Mouse (Mus musculus): ENCODE measurements at regions not wholly inside any gene's neighbourhood (a gene's known extent, or its start where the extent isn't known, plus 50 kb on each side); places are given as distances from the start of the nearest gene placed in this dataset.

GRCm38 (mm10) chr3:156465601-156466000 lies 96.0 kb upstream of the Negr1 start:
- Histone ChIP-seq H3K79me2 (replicated peaks; ENCODE audit: control insufficient read depth, extremely low read depth, insufficient read depth, poor library complexity, severe bottlenecking) (no peaks in the 10 kb centered on the region), H3K4me1 (ENCODE audit: control insufficient read depth in 1 of 2, insufficient read depth in 2 of 2) (peaks cover 0 to 5% of the 10 kb centered on the region in 2 experiments; a peak in 1 of 4 replicates), H3K4me3 (replicated peaks in 1 of 3; ENCODE audit: low read depth in 2 of 3, low read length in 2 of 3, poor library complexity in 1 of 3) (no peak overlapping the region), H3K36me3 (replicated peaks in 1 of 2; ENCODE audit: control insufficient read depth in 1 of 2, insufficient read depth in 1 of 2, low read length in 1 of 2) (no peaks in the 10 kb centered on the region), H3K27ac (ENCODE audit: insufficient read depth, low read depth) (no peak overlapping the region), H3K9ac (ENCODE audit: insufficient read depth, low read depth) (no peak overlapping the region), H3K27me3 (replicated peaks) (no peaks in the 10 kb centered on the region), H3K9me3 (replicated peaks; ENCODE audit: low read length) (peaks cover 26% of the 10 kb centered on the region), H3K4me2 (ENCODE audit: insufficient read depth, low read depth, poor library complexity, severe bottlenecking) (no peak overlapping the region)
- in situ Hi-C loops (cut with MboI; ENCODE audit: low pct_ligation_motif_present, low pct_unique_long_range_greater_than_20kb, low sequenced_read_pairs) (no loop called here), dilution Hi-C loops (cut with MboI; ENCODE audit: extremely low pct_ligation_motif_present, extremely low pct_unique_long_range_greater_than_20kb, low sequenced_read_pairs) (no loop called here)
- TF ChIP-seq GABPA (IDR thresholded peaks at IDR 0.05; ENCODE audit: insufficient replicate concordance, low read depth, low read length) (no peak), EP300 (IDR thresholded peaks at IDR 0.05; ENCODE audit: low read length) (no peak), SIN3A (IDR thresholded peaks at IDR 0.05; ENCODE audit: low read length) (no peak)
- DNase-seq (ENCODE audit: extremely low read depth): no peak

DNA sequence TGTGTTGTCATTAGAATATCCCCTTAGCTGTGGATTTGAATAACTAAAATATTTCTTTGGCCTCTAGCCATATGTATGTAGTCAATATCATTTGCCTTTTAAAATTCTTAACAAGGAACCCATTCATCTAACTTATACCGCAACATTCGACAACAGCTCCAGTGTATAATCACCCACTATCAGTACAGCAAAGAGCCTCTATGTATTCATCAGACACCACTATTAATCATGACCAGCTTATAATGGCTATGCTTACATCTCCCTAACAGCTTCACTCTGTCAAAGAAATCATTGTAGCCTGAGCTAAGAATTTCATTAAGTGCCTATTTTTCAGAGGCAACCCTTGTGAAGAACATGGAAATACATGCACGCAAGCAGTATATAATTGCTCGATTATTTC lies 88.9 kb upstream of the Negr1 start:
- no peak overlapping the region for H3K9ac ChIP-seq (ENCODE audit: insufficient read depth, low read depth)
- DNase-seq (ENCODE audit: extremely low read depth): no peak
- H3K79me2 ChIP-seq (replicated peaks; ENCODE audit: control insufficient read depth, extremely low read depth, insufficient read depth, poor library complexity, severe bottlenecking): no peaks in the 10 kb centered on the region
- peaks cover 19% of the 10 kb centered on the region for H3K9me3 ChIP-seq (replicated peaks; ENCODE audit: low read length)
- H3K27ac ChIP-seq (ENCODE audit: insufficient read depth, low read depth): no peak overlapping the region
- no peaks in the 10 kb centered on the region for H3K4me1 ChIP-seq (ENCODE audit: control insufficient read depth in 1 of 2, insufficient read depth in 2 of 2)
- H3K36me3 ChIP-seq (replicated peaks in 1 of 2; ENCODE audit: control insufficient read depth in 1 of 2, insufficient read depth in 1 of 2, low read length in 1 of 2): no peaks in the 10 kb centered on the region
- H3K27me3 ChIP-seq (replicated peaks): no peaks in the 10 kb centered on the region
- no peak overlapping the region for H3K4me3 ChIP-seq (replicated peaks in 1 of 3; ENCODE audit: low read depth in 2 of 3, low read length in 2 of 3, poor library complexity in 1 of 3)
- H3K4me2 ChIP-seq (ENCODE audit: insufficient read depth, low read depth, poor library complexity, severe bottlenecking): no peak overlapping the region
- in situ Hi-C loops (cut with MboI; ENCODE audit: low pct_ligation_motif_present, low pct_unique_long_range_greater_than_20kb, low sequenced_read_pairs) (no loop called here), dilution Hi-C loops (cut with MboI; ENCODE audit: extremely low pct_ligation_motif_present, extremely low pct_unique_long_range_greater_than_20kb, low sequenced_read_pairs) (no loop called here)
- TF ChIP-seq JUND (conservative IDR thresholded peaks at IDR 0.05; ENCODE audit: low read depth, low read length) (no peak), IRF4 (IDR thresholded peaks at IDR 0.05; ENCODE audit: low read depth, low read length) (no peak), ZKSCAN1 (IDR thresholded peaks at IDR 0.05; ENCODE audit: borderline replicate concordance, low read depth, low read length) (no peak), MEF2A (IDR thresholded peaks at IDR 0.05; ENCODE audit: borderline replicate concordance, low read depth, low read length) (no peak), POLR2A (IDR thresholded peaks at IDR 0.05; ENCODE audit: low read depth, low read length) (no peak), POLR2AphosphoS2 (IDR thresholded peaks at IDR 0.05; ENCODE audit: low read depth, low read length) (no peak), KAT2A (IDR thresholded peaks at IDR 0.05; ENCODE audit: insufficient replicate concordance, low read length) (no peak), NELFE (IDR thresholded peaks at IDR 0.05; ENCODE audit: low read depth, low read length) (no peak), USF1 (IDR thresholded peaks at IDR 0.05; ENCODE audit: low read depth, low read length) (no peak), ELF1 (IDR thresholded peaks at IDR 0.05; ENCODE audit: low read depth, low read length) (no peak), RCOR1 (conservative IDR thresholded peaks at IDR 0.05; ENCODE audit: low read depth, low read length) (no peak), MAX (IDR thresholded peaks at IDR 0.05; ENCODE audit: low read length) (no peak), ZC3H11A (IDR thresholded peaks at IDR 0.05; ENCODE audit: low read depth, low read length) (no peak), BHLHE40 (IDR thresholded peaks at IDR 0.05; ENCODE audit: low read depth, low read length) (no peak), ETS1 (conservative IDR thresholded peaks at IDR 0.05; ENCODE audit: low read depth, low read length) (no peak), CTCF (conservative IDR thresholded peaks at IDR 0.05 in 1 of 2, IDR thresholded peaks at IDR 0.05 in 1 of 2; ENCODE audit: low read depth in 2 of 2, low read length in 2 of 2) (no peak), ZNF384 (IDR thresholded peaks at IDR 0.05; ENCODE audit: low read depth, low read length) (no peak), GABPA (IDR thresholded peaks at IDR 0.05; ENCODE audit: insufficient replicate concordance, low read depth, low read length) (no peak), MXI1 (IDR thresholded peaks at IDR 0.05; ENCODE audit: low read depth, low read length) (no peak)

Data from CH12.LX (cell line).